Mouse (Mus musculus): ENCODE measurements around the gene Csf2rb2. TPM values are rescaled to one million over a fixed set of nuclear protein-coding genes. Genes with fewer than 3 reads are reported as not detected.
"Not testable (repeated sequence)": the region's sequence is repeated elsewhere in the genome, so short reads cannot be mapped to it uniquely, and the experiment has no call there.

The Csf2rb2 gene
- polyA plus RNA-seq, 1 experiment from 2014 or later: 0.43 TPM

GRCm38 (mm10) chr15:78331523-78332340 is 26.2 kb upstream of the Csf2rb2 start:
- Histone ChIP-seq H3K4me2 (ENCODE audit: low read depth, low read length) (no peak overlapping the region), H3K9me3 (replicated peaks; ENCODE audit: control insufficient read depth, low read length) (no peaks in the 10 kb centered on the region), H3K9ac (ENCODE audit: low read length) (no peak overlapping the region), H3K36me3 (ENCODE audit: control insufficient read depth, insufficient read depth) (no peaks in the 10 kb centered on the region), H3K4me1 (ENCODE audit: control insufficient read depth, insufficient read depth, low read length) (no peaks in the 10 kb centered on the region), H3K27me3 (ENCODE audit: control insufficient read depth, insufficient read depth, low read length) (no peaks in the 10 kb centered on the region), H3K4me3 (ENCODE audit: low read length) (no peak overlapping the region), H3K27ac (ENCODE audit: low read length) (no peak overlapping the region)
- WGBS: 51% methylated on average over 5 of the region's 5 CpGs
- ATAC-seq (replicated peaks; ENCODE audit: extremely low read depth, insufficient read depth, low FRiP score): no peak

DNA sequence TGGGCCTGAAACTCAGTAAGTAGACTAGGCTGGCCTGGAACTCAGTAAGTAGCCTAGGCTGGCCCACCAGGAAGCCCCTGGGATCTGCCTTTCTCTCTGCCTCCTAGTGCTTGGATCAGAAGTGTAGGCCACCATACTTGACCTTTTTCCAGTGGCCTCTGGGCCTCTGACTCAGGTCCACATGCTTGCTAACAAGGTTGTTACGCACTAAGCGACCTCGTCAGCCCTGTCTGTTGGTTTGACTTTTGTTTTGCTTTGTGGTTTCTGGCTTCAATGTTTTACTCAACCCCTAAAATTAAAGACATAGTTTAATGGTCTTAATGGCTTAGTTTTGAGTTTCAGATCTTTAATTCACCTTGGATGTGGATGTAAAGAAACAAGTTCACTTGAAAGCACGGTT is 25.2 kb upstream of the Csf2rb2 start:
- H3K9me3 ChIP-seq (replicated peaks; ENCODE audit: control insufficient read depth, low read length): no peaks in the 10 kb centered on the region
- 85% methylated on average over 4 of the region's 4 CpGs for WGBS
- ATAC-seq (replicated peaks; ENCODE audit: extremely low read depth, insufficient read depth, low FRiP score): no peak

GRCm38 (mm10) chr15:78329972-78330371 is 24.5 kb upstream of the Csf2rb2 start:
- ATAC-seq (replicated peaks; ENCODE audit: extremely low read depth, insufficient read depth, low FRiP score); H3K4me3 ChIP-seq (ENCODE audit: low read length); H3K4me2 ChIP-seq (ENCODE audit: low read depth, low read length); H3K4me1 ChIP-seq (ENCODE audit: control insufficient read depth, insufficient read depth, low read length); H3K27ac ChIP-seq (ENCODE audit: low read length); H3K36me3 ChIP-seq (ENCODE audit: control insufficient read depth, insufficient read depth); H3K9ac ChIP-seq (ENCODE audit: low read length); H3K9me3 ChIP-seq (replicated peaks; ENCODE audit: control insufficient read depth, low read length); H3K27me3 ChIP-seq (ENCODE audit: control insufficient read depth, insufficient read depth, low read length): not testable (repeated sequence)
- WGBS: 60% methylated on average over 6 of the region's 6 CpGs

More for the DNA sequence above, 25.2 kb upstream of the Csf2rb2 start:
- Histone ChIP-seq H3K27ac (ENCODE audit: low read length) (no peak overlapping the region), H3K36me3 (ENCODE audit: control insufficient read depth, insufficient read depth) (no peaks in the 10 kb centered on the region), H3K4me2 (ENCODE audit: low read depth, low read length) (no peak overlapping the region), H3K4me3 (ENCODE audit: low read length) (no peak overlapping the region), H3K27me3 (ENCODE audit: control insufficient read depth, insufficient read depth, low read length) (no peaks in the 10 kb centered on the region), H3K4me1 (ENCODE audit: control insufficient read depth, insufficient read depth, low read length) (no peaks in the 10 kb centered on the region), H3K9ac (ENCODE audit: low read length) (no peak overlapping the region)

DNA sequence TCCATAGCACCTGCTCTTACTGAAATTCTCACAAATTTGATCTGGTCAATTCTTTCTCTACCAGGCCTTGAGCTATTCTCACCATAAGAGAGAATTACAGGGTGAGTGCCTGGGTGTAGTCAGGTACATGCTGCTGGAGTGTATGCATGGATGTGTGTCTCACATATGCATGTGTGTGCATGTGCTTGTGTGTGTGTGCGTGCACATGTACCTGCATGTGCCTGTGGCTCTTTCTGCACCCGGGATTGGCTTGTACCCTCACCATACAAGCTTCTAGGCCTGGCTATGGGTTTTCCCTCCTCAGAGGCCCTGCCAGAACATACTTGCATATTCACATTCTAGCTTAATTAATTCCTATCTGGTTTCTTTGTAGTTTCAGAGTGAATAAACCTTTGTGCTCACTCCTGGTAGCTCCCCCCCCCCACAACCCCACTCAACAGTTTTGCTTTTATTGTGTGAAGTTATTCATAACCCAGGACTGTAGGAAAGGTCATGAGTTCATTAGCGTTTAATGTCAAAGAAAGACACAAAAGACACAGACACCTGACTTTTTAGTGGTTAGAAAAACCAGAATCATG is 23.1 kb upstream of the Csf2rb2 start:
- H3K4me1 ChIP-seq (ENCODE audit: control insufficient read depth, insufficient read depth, low read length): no peaks in the 10 kb centered on the region
- WGBS: 80% methylated on average over 3 of the region's 3 CpGs
- H3K27ac ChIP-seq (ENCODE audit: low read length): no peak overlapping the region
- no peak overlapping the region for H3K4me2 ChIP-seq (ENCODE audit: low read depth, low read length)
- no peaks in the 10 kb centered on the region for H3K36me3 ChIP-seq (ENCODE audit: control insufficient read depth, insufficient read depth)
- H3K9me3 ChIP-seq (replicated peaks; ENCODE audit: control insufficient read depth, low read length): no peaks in the 10 kb centered on the region
- no peak for ATAC-seq (replicated peaks; ENCODE audit: extremely low read depth, insufficient read depth, low FRiP score)
- no peak overlapping the region for H3K9ac ChIP-seq (ENCODE audit: low read length)
- no peaks in the 10 kb centered on the region for H3K27me3 ChIP-seq (ENCODE audit: control insufficient read depth, insufficient read depth, low read length)
- H3K4me3 ChIP-seq (ENCODE audit: low read length): no peak overlapping the region

- not testable (repeated sequence) for H3K36me3 ChIP-seq (ENCODE audit: control insufficient read depth, insufficient read depth); H3K4me3 ChIP-seq (ENCODE audit: low read length); H3K4me2 ChIP-seq (ENCODE audit: low read depth, low read length); H3K9me3 ChIP-seq (replicated peaks; ENCODE audit: control insufficient read depth, low read length); H3K27me3 ChIP-seq (ENCODE audit: control insufficient read depth, insufficient read depth, low read length); H3K4me1 ChIP-seq (ENCODE audit: control insufficient read depth, insufficient read depth, low read length); H3K9ac ChIP-seq (ENCODE audit: low read length); ATAC-seq (replicated peaks; ENCODE audit: extremely low read depth, insufficient read depth, low FRiP score); H3K27ac ChIP-seq (ENCODE audit: low read length)
- 84% methylated on average over 6 of the region's 6 CpGs for WGBS
Measured at GRCm38 (mm10) chr15:78327753-78328341, 22.3 kb upstream of the Csf2rb2 start.

GRCm38 (mm10) chr15:78326747-78327146 is 21.2 kb upstream of the Csf2rb2 start:
- Histone ChIP-seq H3K27ac (ENCODE audit: low read length) (no peak overlapping the region), H3K27me3 (ENCODE audit: control insufficient read depth, insufficient read depth, low read length) (no peaks in the 10 kb centered on the region), H3K36me3 (ENCODE audit: control insufficient read depth, insufficient read depth) (no peaks in the 10 kb centered on the region), H3K4me1 (ENCODE audit: control insufficient read depth, insufficient read depth, low read length) (no peaks in the 10 kb centered on the region), H3K9ac (ENCODE audit: low read length) (no peak overlapping the region), H3K9me3 (replicated peaks; ENCODE audit: control insufficient read depth, low read length) (no peaks in the 10 kb centered on the region), H3K4me3 (ENCODE audit: low read length) (no peak overlapping the region), H3K4me2 (ENCODE audit: low read depth, low read length) (no peak overlapping the region)
- no peak for ATAC-seq (replicated peaks; ENCODE audit: extremely low read depth, insufficient read depth, low FRiP score)
- 82% methylated on average over 10 of the region's 10 CpGs for WGBS

DNA sequence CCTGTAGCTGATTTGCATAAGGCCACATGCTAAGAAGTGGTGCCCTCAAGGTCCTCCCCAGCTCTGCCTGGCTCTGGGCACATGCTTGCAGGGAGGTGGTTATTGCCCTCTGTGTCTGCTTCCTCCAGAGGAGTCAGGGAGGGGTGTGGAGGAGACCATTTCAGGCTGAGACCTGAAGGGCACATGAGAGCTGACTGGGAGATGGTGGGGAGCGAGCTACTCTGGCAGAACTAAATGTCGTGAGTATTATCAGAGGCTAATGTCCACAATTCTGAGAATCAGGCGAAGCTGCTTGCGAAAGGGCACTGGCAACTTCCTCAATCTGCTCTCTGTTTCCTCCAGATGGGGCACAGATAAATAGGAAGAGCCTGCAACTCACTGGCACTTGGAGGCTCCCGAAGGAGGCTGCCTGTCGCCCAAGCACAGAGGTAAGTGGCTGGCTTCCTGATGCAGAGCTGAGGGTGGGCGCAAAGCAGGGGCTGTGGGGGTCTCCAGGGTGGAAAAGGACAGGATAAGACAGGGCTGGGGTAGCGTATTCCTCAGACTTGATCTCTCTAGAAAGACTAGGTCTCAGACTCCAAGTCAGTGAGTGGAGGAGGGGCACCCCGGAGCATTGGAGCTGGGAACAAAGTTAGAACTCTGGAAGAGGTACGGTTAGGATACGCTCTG is 20.3 kb upstream of the Csf2rb2 start, which contains the start of gene Csf2rb:
Gene Csf2rb (plus strand): TSS at position 82 of the 669 bp plus-strand sequence.
- Histone ChIP-seq H3K4me3 (ENCODE audit: low read length) (no peak within 1 kb of the TSS), H3K9ac (ENCODE audit: low read length) (no peak within 1 kb of the TSS), H3K4me2 (ENCODE audit: low read depth, low read length) (no peak within 1 kb of the TSS), H3K27me3 (ENCODE audit: control insufficient read depth, insufficient read depth, low read length) (no peaks in the 10 kb centered on the region), H3K36me3 (ENCODE audit: control insufficient read depth, insufficient read depth) (no peaks in the 10 kb centered on the region), H3K9me3 (replicated peaks; ENCODE audit: control insufficient read depth, low read length) (no peaks in the 10 kb centered on the region), H3K27ac (ENCODE audit: low read length) (no peak within 1 kb of the TSS), H3K4me1 (ENCODE audit: control insufficient read depth, insufficient read depth, low read length) (no peaks in the 10 kb centered on the region)
- WGBS: 62% methylated on average over 11 of the region's 11 CpGs
- ATAC-seq (replicated peaks; ENCODE audit: extremely low read depth, insufficient read depth, low FRiP score): no peak

DNA sequence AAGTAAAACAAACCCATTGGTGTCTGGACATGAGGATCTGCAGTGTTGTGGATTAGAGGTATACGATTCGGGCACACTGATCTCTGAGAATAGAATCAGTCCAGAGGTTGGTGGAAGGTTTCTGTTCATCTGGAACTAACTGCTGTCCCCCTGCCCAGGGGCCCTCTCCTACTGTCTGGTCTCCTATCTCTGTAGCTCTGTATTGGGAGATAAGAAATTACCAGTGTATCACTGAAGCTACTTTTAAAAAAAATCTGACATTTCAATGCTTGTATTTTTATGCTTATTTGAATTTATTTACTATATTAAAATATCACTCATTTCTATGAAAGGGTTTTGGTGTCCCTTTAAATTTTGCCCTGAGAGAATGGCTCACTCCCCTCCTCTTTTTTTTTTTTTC is 18.8 kb upstream of the Csf2rb2 start:
- 82% methylated on average over 2 of the region's 2 CpGs for WGBS
- Histone ChIP-seq H3K4me3 (ENCODE audit: low read length) (no peak overlapping the region), H3K27ac (ENCODE audit: low read length) (no peak overlapping the region), H3K4me1 (ENCODE audit: control insufficient read depth, insufficient read depth, low read length) (no peaks in the 10 kb centered on the region), H3K36me3 (ENCODE audit: control insufficient read depth, insufficient read depth) (no peaks in the 10 kb centered on the region), H3K9ac (ENCODE audit: low read length) (no peak overlapping the region), H3K4me2 (ENCODE audit: low read depth, low read length) (no peak overlapping the region), H3K27me3 (ENCODE audit: control insufficient read depth, insufficient read depth, low read length) (no peaks in the 10 kb centered on the region), H3K9me3 (replicated peaks; ENCODE audit: control insufficient read depth, low read length) (no peaks in the 10 kb centered on the region)
- no peak for ATAC-seq (replicated peaks; ENCODE audit: extremely low read depth, insufficient read depth, low FRiP score)

DNA sequence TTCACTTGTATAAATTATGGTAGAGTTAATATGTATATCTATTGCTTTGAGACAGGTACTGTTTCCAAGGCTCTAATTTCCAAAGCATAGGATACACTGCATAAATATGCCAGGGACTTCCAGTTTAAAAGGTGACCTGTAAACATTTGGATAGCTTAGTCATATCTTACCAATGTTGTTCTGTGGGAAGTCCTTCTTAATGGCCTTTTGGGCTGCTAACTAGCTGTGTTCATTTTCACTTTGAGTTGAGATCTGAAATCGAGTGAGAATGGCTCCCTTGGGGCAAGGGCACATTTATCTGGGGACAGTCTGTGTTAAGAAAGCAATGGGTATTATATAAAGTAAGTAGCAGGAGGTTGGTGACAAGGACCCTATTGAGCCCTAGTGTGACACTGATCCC is 17.8 kb upstream of the Csf2rb2 start:
- ATAC-seq (replicated peaks; ENCODE audit: extremely low read depth, insufficient read depth, low FRiP score): no peak
- Histone ChIP-seq H3K27ac (ENCODE audit: low read length) (no peak overlapping the region), H3K9me3 (replicated peaks; ENCODE audit: control insufficient read depth, low read length) (no peaks in the 10 kb centered on the region), H3K27me3 (ENCODE audit: control insufficient read depth, insufficient read depth, low read length) (no peaks in the 10 kb centered on the region), H3K36me3 (ENCODE audit: control insufficient read depth, insufficient read depth) (no peaks in the 10 kb centered on the region), H3K4me2 (ENCODE audit: low read depth, low read length) (no peak overlapping the region), H3K9ac (ENCODE audit: low read length) (no peak overlapping the region), H3K4me3 (ENCODE audit: low read length) (no peak overlapping the region), H3K4me1 (ENCODE audit: control insufficient read depth, insufficient read depth, low read length) (no peaks in the 10 kb centered on the region)
- 51% methylated on average over 1 of the region's 1 CpGs for WGBS

All from heart, embryonic 16.5 days (tissue).